7 mouse cellular contexts compared by ENCODE assay signal in the genomic region with DNA sequence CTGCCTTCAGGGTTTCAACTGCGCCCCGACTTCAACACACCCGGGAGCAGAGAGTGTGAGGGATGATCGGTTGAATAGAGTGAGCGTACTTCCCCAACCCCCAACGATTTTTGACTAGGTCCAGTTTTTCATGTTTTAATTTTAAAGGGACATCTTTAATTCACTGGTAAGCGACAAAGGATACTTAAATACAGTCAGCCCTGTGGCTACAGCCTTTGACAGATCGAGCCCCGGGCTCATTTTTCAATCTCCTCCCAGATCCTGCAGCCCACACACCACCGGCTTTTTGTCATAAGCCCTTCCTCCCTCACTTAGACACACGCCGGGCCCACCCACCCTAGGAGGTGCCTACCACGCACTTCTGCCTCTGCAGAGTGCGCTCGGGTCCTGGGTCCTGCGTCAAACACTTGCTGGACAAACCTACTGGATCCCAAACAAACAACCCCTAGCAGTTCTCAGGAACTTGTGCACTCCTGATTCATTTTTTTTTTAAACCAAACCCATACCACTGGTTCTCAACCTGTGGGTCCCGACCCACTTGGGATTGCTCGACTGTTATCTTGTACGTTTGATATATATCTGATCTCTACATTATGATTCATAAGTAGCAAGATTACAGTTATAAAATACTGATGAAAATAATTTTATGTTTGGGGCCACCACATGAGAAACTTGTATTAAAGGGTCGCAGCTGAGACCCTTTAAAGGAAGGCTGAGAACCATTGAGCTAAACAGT. TPM values are rescaled to one million over a fixed set of nuclear protein-coding genes. Genes with fewer than 3 reads are reported as not detected.
DNase-seq lines count a peak whose midpoint lies in the region; ATAC-seq and TF ChIP-seq lines count a peak whose summit lies in the region.

No protein-coding gene starts in this region.

- H3K4me3 ChIP-seq in lung, postnatal 0 days (ENCODE audit: low read depth, low read length): peak overlapping the region; percentile 55
- peak overlapping the region; percentile 75 for H3K4me3 ChIP-seq in hindbrain, embryonic 16.5 days (ENCODE audit: low read length)
- peak overlapping the region; percentile 72 for H3K4me3 ChIP-seq in stomach, embryonic 16.5 days (replicated peaks; ENCODE audit: low read length)

- H3K4me1 ChIP-seq in lung, postnatal 0 days (ENCODE audit: insufficient read depth, low read depth, low read length): peaks cover 3% of the 10 kb centered on the region; the same call in 1 of the 2 replicates
- H3K4me1 ChIP-seq in hindbrain, embryonic 16.5 days (ENCODE audit: control insufficient read depth, insufficient read depth, low read depth, low read length): peaks cover 16% of the 10 kb centered on the region
- peaks cover 11% of the 10 kb centered on the region; the same call in 1 of the 2 replicates for H3K4me1 ChIP-seq in stomach, embryonic 16.5 days (ENCODE audit: control insufficient read depth, insufficient read depth, low read length)

- H3K9ac ChIP-seq in lung, postnatal 0 days (replicated peaks; ENCODE audit: low read depth): no peak overlapping the region
- H3K9ac ChIP-seq in hindbrain, embryonic 16.5 days (ENCODE audit: low read depth, low read length): peak overlapping the region; percentile 82
- H3K9ac ChIP-seq in stomach, embryonic 16.5 days (ENCODE audit: low read length): peak overlapping the region; percentile 85

- WGBS in lung, postnatal 0 days: 3% methylated on average over 20 of the region's 20 CpGs
- WGBS in hindbrain, embryonic 16.5 days: 3% methylated on average over 20 of the region's 20 CpGs
- 4% methylated on average over 20 of the region's 20 CpGs for WGBS in stomach, embryonic 16.5 days

- no peak overlapping the region for H3K27ac ChIP-seq in lung, postnatal 0 days (ENCODE audit: low read length)
- H3K27ac ChIP-seq in hindbrain, embryonic 16.5 days (ENCODE audit: low read depth, low read length): peak overlapping the region; percentile 59; the same call in 1 of the 2 replicates
- H3K27ac ChIP-seq in stomach, embryonic 16.5 days (ENCODE audit: low read length): no peak overlapping the region; the same call in 1 of the 2 replicates

- TF ChIP-seq EP300 in lung, postnatal 0 days (IDR thresholded peaks at IDR 0.05): no peak

- no peaks in the 10 kb centered on the region for H3K36me3 ChIP-seq in lung, postnatal 0 days (ENCODE audit: insufficient read depth, low read length)
- H3K36me3 ChIP-seq in hindbrain, embryonic 16.5 days (ENCODE audit: control insufficient read depth, insufficient read depth, low read length): no peaks in the 10 kb centered on the region
- no peaks in the 10 kb centered on the region for H3K36me3 ChIP-seq in stomach, embryonic 16.5 days (ENCODE audit: control insufficient read depth, insufficient read depth, low read length)

- H3K9me3 ChIP-seq in lung, postnatal 0 days (ENCODE audit: low read length): no peaks in the 10 kb centered on the region
- no peaks in the 10 kb centered on the region for H3K9me3 ChIP-seq in hindbrain, embryonic 16.5 days (ENCODE audit: control insufficient read depth, low read length)
- H3K9me3 ChIP-seq in stomach, embryonic 16.5 days (replicated peaks; ENCODE audit: control insufficient read depth, low read length): no peaks in the 10 kb centered on the region

- TF ChIP-seq CTCF in lung, postnatal 0 days (IDR thresholded peaks at IDR 0.05): no peak

- DNase-seq in lung, postnatal 0 days (ENCODE audit: low spot score): peak; percentile 22
- no peak for DNase-seq in lung, postnatal 25 days (ENCODE audit: low spot score)
- peak; percentile 76 for DNase-seq in embryo, embryonic 10.5 days (ENCODE audit: low spot score)
- DNase-seq in left cerebral cortex, adult 8-10 months (ENCODE audit: low spot score in 2 of 2): no peak

- no peak for ATAC-seq in lung, postnatal 0 days
- peak; percentile 53 for ATAC-seq in hindbrain, embryonic 16.5 days
- ATAC-seq in megakaryocyte progenitor cell, adult 5-6 weeks (replicated peaks; ENCODE audit: poor library complexity): peak; percentile 38
- ATAC-seq in stomach, embryonic 16.5 days (ENCODE audit: insufficient read depth, low FRiP score): no peak

- H3K27me3 ChIP-seq in lung, postnatal 0 days (replicated peaks; ENCODE audit: insufficient read depth, low read length): peaks cover 12% of the 10 kb centered on the region
- H3K27me3 ChIP-seq in hindbrain, embryonic 16.5 days (replicated peaks; ENCODE audit: control insufficient read depth, insufficient read depth, low read length): peaks cover 5% of the 10 kb centered on the region
- H3K27me3 ChIP-seq in stomach, embryonic 16.5 days (ENCODE audit: control insufficient read depth, insufficient read depth, low read length): peaks cover 2% of the 10 kb centered on the region

- H3K4me2 ChIP-seq in lung, postnatal 0 days (replicated peaks; ENCODE audit: low read depth, low read length): peak overlapping the region; percentile 98
- peak overlapping the region; percentile 100 for H3K4me2 ChIP-seq in hindbrain, embryonic 16.5 days (ENCODE audit: low read length)
- peak overlapping the region; percentile 100 for H3K4me2 ChIP-seq in stomach, embryonic 16.5 days (ENCODE audit: low read depth, low read length)

RNA-seq across cellular contexts. Expression of gene Myb, which starts 0.7 kb away (rescaled TPM):
- 5.2 and 5.5 TPM in 2 replicates for polyA plus RNA-seq in lung, postnatal 0 days (2015; fragmentation: Nextera tagmentation; extraction: Ambion mirVana)
- polyA plus RNA-seq in hindbrain, embryonic 16.5 days (2015; fragmentation: Nextera tagmentation; extraction: Ambion mirVana): 2.4 and 2.5 TPM in 2 replicates
- 681 and 848 TPM in 2 replicates for total RNA-seq in megakaryocyte progenitor cell, adult 5-6 weeks (2015)
- 484 and 588 TPM in 2 replicates for total RNA-seq in megakaryocyte progenitor cell, adult 5-6 weeks (2017)
- 3.7 and 4.2 TPM in 2 replicates for polyA plus RNA-seq in stomach, embryonic 16.5 days (2015; fragmentation: Nextera tagmentation; extraction: Ambion mirVana)
- under 1 TPM; 0.22 to 0.50 (median 0.31) TPM for total RNA-seq in left cerebral cortex, adult 8-10 months (2022)

Comparison
In these comparisons a context has a peak if more than half of its experiments do, and no peak if none do; other contexts are left out.
1. DNase-seq: peak in lung, postnatal 0 days (single experiment) and embryo, embryonic 10.5 days (single experiment); none in lung, postnatal 25 days (single experiment) and left cerebral cortex, adult 8-10 months (0 of 2).
2. ATAC-seq: peak in hindbrain, embryonic 16.5 days (single experiment) and megakaryocyte progenitor cell, adult 5-6 weeks (single experiment); none in lung, postnatal 0 days (single experiment) and stomach, embryonic 16.5 days (single experiment).
3. Peak in every context shown above with its lines, with median percentiles within 50 percentile points of each other: H3K4me2 ChIP-seq and H3K4me3 ChIP-seq.